Mouse (Mus musculus): ENCODE data around the gene Map1s.

Map1s gene

DNA sequence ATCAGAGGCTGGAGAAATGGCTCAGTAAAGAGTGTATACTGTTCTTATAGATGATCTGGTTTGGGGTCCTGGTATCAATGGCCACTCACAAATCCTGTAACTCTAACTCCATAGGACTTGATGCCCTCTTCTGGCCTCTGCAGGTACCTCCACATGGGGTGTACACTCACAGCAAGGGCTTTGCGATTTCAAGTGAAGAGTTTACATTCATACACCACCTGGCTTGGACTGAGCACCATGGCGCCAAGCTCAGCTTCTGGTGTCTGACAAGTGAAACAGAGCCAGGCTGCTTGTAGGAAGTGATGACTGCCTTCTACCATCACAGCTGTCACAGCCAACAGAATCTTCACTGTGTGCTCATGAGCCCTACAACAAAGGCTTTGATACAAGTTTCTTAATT, 35.7 kb downstream of the Map1s start:
- peak; percentile 78 for DNase-seq (ENCODE audit: low read depth, low spot score)

DNA sequence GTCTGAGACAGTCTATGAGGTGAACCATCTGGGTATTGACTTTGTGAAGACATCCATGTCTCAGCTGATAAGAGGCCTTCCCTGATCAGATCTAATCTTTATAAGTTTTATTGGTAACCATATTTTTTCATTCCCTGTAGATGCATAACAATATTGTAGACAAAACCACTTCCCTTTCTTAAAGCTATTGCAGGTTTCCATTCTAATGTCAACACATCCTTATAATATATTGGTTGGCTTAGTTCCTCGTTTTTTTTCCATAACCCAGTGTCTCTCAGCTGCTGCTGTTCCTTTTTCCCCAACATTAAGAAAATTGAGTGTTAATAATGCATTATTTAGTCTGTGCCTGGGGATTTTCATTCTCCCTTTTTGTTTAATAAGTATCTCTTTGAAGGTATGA, 37.5 kb downstream of the Map1s start:
- no peak for DNase-seq (ENCODE audit: low read depth, low spot score)

DNA sequence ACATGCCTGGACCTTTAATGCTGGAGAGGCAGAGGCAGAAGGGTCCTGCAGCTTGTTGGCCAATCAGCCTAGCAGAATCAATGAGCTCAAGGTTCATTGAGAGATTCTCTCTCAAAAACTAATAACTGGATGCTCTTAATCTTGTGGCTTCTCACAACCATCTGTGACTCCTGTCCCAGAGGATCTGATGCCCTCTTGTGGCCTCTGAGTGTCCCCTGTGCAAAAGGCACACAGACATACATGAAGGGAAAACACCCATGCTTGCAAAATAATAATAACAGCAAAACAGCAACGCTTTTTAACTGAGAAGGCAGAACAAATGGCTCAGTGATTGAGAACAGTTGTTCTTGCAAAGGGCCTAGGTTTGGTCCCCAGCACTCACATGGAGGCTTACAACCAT, 44.1 kb downstream of the Map1s start:
- DNase-seq (ENCODE audit: low read depth, low spot score), result peak; percentile 21

DNA sequence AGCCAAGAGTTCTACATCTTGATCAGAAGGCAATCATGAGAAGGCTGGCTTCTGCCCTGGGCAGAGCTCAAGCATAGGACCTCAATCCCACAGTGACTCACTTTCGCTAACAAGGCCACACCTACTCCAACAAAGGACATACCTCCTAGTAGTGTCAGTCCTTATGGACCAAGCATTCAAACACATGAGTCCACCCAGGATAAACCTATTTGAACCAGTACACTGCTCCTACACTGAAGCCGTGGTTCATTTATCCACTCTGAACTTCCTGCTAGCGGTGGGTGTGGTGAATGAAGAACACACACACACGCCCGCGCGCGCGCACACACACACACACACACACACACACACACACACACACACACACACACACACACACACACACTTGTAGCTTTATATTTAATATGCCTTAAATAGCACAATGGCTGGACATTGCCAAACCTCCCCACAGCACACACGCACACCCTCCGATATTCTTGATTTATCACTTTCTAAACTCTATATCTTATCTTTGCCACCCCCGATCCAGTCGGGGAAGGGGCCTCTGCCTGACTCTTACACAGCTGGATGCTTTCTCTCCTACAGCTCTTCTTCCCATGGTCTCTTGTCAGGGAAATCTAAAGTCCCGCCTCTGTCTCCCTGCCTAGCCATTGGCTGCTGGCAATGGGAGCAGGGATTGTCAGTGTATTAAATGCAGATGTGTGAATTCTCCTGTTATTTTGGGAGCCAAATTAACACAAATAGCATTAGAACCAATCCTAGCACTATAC, 55.2 kb downstream of the Map1s start:
- DNase-seq (ENCODE audit: low read depth, low spot score), result peak; percentile 2

DNA sequence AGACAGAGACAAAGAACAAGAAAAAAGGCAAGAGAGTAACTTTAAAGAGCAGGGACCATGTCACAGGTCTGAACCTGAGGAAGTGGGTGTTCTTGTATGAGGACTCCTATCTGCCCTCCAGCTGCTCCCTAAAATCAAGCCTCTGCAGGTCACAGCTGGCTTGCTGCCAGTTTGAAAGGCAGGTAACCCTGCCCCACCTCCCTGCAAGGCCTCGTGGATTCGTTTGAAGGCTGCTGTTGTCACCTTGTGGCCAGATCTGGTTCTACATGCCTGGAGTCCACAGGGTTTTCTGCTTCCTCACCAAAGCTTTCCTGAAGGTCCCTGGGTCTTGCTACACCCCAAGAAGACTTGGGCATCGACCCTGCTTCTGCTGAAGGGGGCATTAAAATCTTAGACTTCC, 58.4 kb downstream of the Map1s start:
- peak; percentile 88 for DNase-seq (ENCODE audit: low read depth, low spot score)

DNA sequence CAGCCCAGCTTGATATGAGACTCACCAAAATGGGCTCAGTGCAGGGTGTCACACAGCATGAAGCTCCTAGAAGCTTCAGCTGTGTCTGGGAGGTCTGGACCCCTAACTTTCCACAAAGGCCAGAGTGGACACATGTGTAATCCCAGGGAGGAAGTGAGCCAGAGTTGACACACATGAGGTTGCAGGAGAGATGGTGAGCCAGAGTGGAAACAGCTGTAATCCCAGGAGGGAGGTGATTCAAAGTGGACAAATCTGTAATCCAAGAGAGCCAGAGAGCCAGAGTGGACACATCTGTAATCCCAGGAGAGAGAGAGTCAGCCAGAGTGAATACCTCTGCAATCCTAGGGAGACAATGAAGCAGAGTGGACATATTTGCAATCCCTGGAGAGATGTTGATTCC, 59.1 kb downstream of the Map1s start:
- no peak for DNase-seq (ENCODE audit: low read depth, low spot score)
